Mouse (Mus musculus) ES-Bruce4 (cell line): ENCODE results near the gene Gm3636.
"Not testable (repeated sequence)": the region's sequence is repeated elsewhere in the genome, so short reads cannot be mapped to it uniquely, and the experiment has no call there.

Experiments used
- CTCF ChIP-seq: IDR thresholded peaks from one replicate; pipeline ENCODE4 v1.8.1; 2011; ENCODE audit warnings: low read depth, low read length
- EP300 ChIP-seq: IDR thresholded peaks from 2 replicates; pipeline ENCODE4 v1.6.1; 2011; ENCODE audit warnings: low read depth, low read length; ENCODE audit not compliant: insufficient read depth
- POLR2A ChIP-seq: IDR thresholded peaks from one replicate; pipeline ENCODE4 v1.8.1; 2011; ENCODE audit warnings: low read length; ENCODE audit not compliant: insufficient read depth

- not testable (repeated sequence) for TF ChIP-seq CTCF, POLR2A, EP300
Observed at GRCm38 (mm10) chr14:6774311-6774710, 32.2 kb upstream of the Gm3636 start, which contains the start of gene Gm8362.
